Mouse (Mus musculus): ENCODE measurements around the gene 0610012G03Rik.

- TF ChIP-seq HCFC1 (IDR thresholded peaks at IDR 0.05; ENCODE audit: borderline replicate concordance, insufficient read depth, low read length) (no peak), MAFK (IDR thresholded peaks at IDR 0.05; ENCODE audit: insufficient read depth, low read depth, low read length) (no peak), ZNF384 (IDR thresholded peaks at IDR 0.05; ENCODE audit: low read depth, low read length) (no peak), CHD2 (IDR thresholded peaks at IDR 0.05; ENCODE audit: low read depth, low read length) (no peak), ZC3H11A (IDR thresholded peaks at IDR 0.05; ENCODE audit: borderline replicate concordance, low read depth, low read length) (no peak)
These were observed 15.2 kb downstream of the 0610012G03Rik start for GRCm38 (mm10) chr16:31932840-31933697.

Data from ES-E14 (cell line).